Mouse (Mus musculus) embryonic fibroblast, embryonic 13.5 days (primary cell): Measurements from ENCODE around the gene Eif3l.

Experiments used
- CTCF ChIP-seq: IDR thresholded peaks from 2 replicates; pipeline ENCODE4 v1.5.1; 2011; ENCODE audit warnings: mild to moderate bottlenecking, control low read depth, low read length, moderate library complexity, borderline replicate concordance; ENCODE audit not compliant: insufficient read depth
- POLR2A ChIP-seq: IDR thresholded peaks from 2 replicates; pipeline ENCODE4 v1.6.1; 2011; ENCODE audit warnings: low read depth, mild to moderate bottlenecking, control low read depth, low read length, moderate library complexity

GRCm38 (mm10) chr15:79068416-79068815 lies 6.6 kb upstream of the Eif3l start:
- TF ChIP-seq POLR2A (no peak), CTCF (no peak)
